Mouse (Mus musculus) stomach, postnatal 0 days (tissue): ENCODE data around the gene 1700029I15Rik. TPM values are rescaled to one million over a fixed set of nuclear protein-coding genes. Genes with fewer than 3 reads are reported as not detected.

Experiments used
- ATAC-seq: fragments of 200-750 bp; cut with Nextera tagmentation; 2 replicates; pipeline ENCODE4 v1.8.0; 2017; ENCODE audit not compliant: low FRiP score, low TSS enrichment
- DNase-seq: peaks from one replicate; pipeline ENCODE4 v3.0.0-alpha.2; 2016; ENCODE audit warnings: low spot score
- H3K27ac ChIP-seq: fragments of 300-500 bp; sonication (generic); replicated peaks from 2 replicates; pipeline ENCODE4 v1.5.1; 2014; ENCODE audit warnings: mild to moderate bottlenecking, control low read depth
- H3K27me3 ChIP-seq: fragments of 300-500 bp; sonication (generic); 2 replicates; pipeline ENCODE4 v1.6.1; 2014; ENCODE audit warnings: low read length; ENCODE audit not compliant: control insufficient read depth, insufficient read depth
- H3K36me3 ChIP-seq: fragments of 300-500 bp; sonication (generic); 2 replicates; pipeline ENCODE4 v1.6.1; 2014; ENCODE audit warnings: low read length, mixed read lengths; ENCODE audit not compliant: control insufficient read depth, insufficient read depth
- H3K4me1 ChIP-seq: fragments of 300-500 bp; sonication (generic); replicated peaks from 2 replicates; pipeline ENCODE4 v1.6.1; 2014; ENCODE audit warnings: antibody characterized with exemption; ENCODE audit not compliant: control insufficient read depth, insufficient read depth
- H3K4me2 ChIP-seq: fragments of 300-500 bp; sonication (generic); replicated peaks from 2 replicates; pipeline ENCODE4 v1.6.1; 2014; ENCODE audit warnings: low read depth, mild to moderate bottlenecking, control low read depth, moderate library complexity
- H3K4me3 ChIP-seq: fragments of 300-500 bp; sonication (generic); 2 replicates; pipeline ENCODE4 v1.5.1; 2014; ENCODE audit warnings: low read depth, low read length, control low read depth
- H3K9ac ChIP-seq: fragments of 300-500 bp; sonication (generic); 2 replicates; pipeline ENCODE4 v1.6.1; 2014; ENCODE audit warnings: mild to moderate bottlenecking, low read length, control low read depth, mixed read lengths
- H3K9me3 ChIP-seq: fragments of 300-500 bp; sonication (generic); 2 replicates; pipeline ENCODE4 v1.6.1; 2016; ENCODE audit warnings: low read length; ENCODE audit not compliant: control insufficient read depth
- CTCF ChIP-seq: IDR thresholded peaks from 2 replicates; pipeline ENCODE4 v1.5.1; 2016; ENCODE audit warnings: antibody characterized with exemption, low read depth, mild to moderate bottlenecking, moderate library complexity
- EP300 ChIP-seq: optimal IDR thresholded peaks from 2 replicates; pipeline ENCODE3; 2016; ENCODE audit warnings: antibody characterized with exemption
- whole genome bisulfite sequencing: fragments of 180-500 bp; shearing (Covaris S2); extraction: QIAGEN DNeasy Blood & Tissue Kit; methylation state at CpG from one replicate; pipeline ENCODE4 v1.1.7; 2014; 5-methylcytosine and 5-hydroxymethylcytosine counted together
- polyA plus RNA-seq: library from polyadenylated mRNA; unstranded; fragments of >200 nt; fragmentation: Nextera tagmentation; extraction: Ambion mirVana; gene quantifications from 2 replicates; pipeline ENCODE4 v1.2.1, GENCODE M21; 2015

The 1700029I15Rik gene
- polyA plus RNA-seq, 1 experiment from 2014 or later = 2.3 TPM

- Histone ChIP-seq H3K36me3 (peaks cover 14% of the 10 kb centered on the region; the same call in 1 of the 2 replicates), H3K9ac (no peak overlapping the region), H3K27me3 (no peaks in the 10 kb centered on the region), H3K4me1 (no peaks in the 10 kb centered on the region), H3K27ac (0 out of 2 replicates have a peak overlapping the region, but pooled peaks have one; percentile 35), H3K9me3 (no peaks in the 10 kb centered on the region), H3K4me2 (no peak overlapping the region), H3K4me3 (no peak overlapping the region)
- 83% methylated on average over 6 of the region's 6 CpGs for WGBS
- DNase-seq (no peak), ATAC-seq (no peak)
- TF ChIP-seq EP300 = no peak
- 0 out of 2 replicates have a peak, but pooled peaks have one; percentile 4 for TF ChIP-seq CTCF
Measured at GRCm38 (mm10) chr2:92362571-92363228, 19.6 kb upstream of the 1700029I15Rik start.

- H3K9me3 ChIP-seq = no peaks in the 10 kb centered on the region
- no peak overlapping the region for H3K27ac ChIP-seq
- 88% methylated on average over 4 of the region's 4 CpGs for WGBS
- no peaks in the 10 kb centered on the region for H3K27me3 ChIP-seq
- DNase-seq (no peak), ATAC-seq (no peak)
- H3K4me1 ChIP-seq = no peaks in the 10 kb centered on the region
- TF ChIP-seq EP300 (no peak), CTCF (no peak)
- no peak overlapping the region for H3K9ac ChIP-seq
- H3K4me2 ChIP-seq = no peak overlapping the region
- H3K4me3 ChIP-seq = no peak overlapping the region
- peaks cover 8% of the 10 kb centered on the region; the same call in 1 of the 2 replicates for H3K36me3 ChIP-seq
Measured at GRCm38 (mm10) chr2:92364086-92364485, 18.3 kb upstream of the 1700029I15Rik start.

GRCm38 (mm10) chr2:92365568-92365967 is 16.8 kb upstream of the 1700029I15Rik start:
- DNase-seq (no peak), ATAC-seq (no peak)
- no peak overlapping the region for H3K9ac ChIP-seq
- no peaks in the 10 kb centered on the region for H3K27me3 ChIP-seq
- no peak overlapping the region for H3K4me3 ChIP-seq
- H3K4me1 ChIP-seq = no peaks in the 10 kb centered on the region
- H3K9me3 ChIP-seq = no peaks in the 10 kb centered on the region
- H3K4me2 ChIP-seq = no peak overlapping the region
- peaks cover 3% of the 10 kb centered on the region; the same call in 1 of the 2 replicates for H3K36me3 ChIP-seq
- no peak for TF ChIP-seq EP300
- TF ChIP-seq CTCF = no peak
- 89% methylated on average over 10 of the region's 10 CpGs for WGBS
- H3K27ac ChIP-seq = no peak overlapping the region

- Histone ChIP-seq H3K27me3 (no peaks in the 10 kb centered on the region), H3K9me3 (no peaks in the 10 kb centered on the region), H3K4me2 (no peak overlapping the region; the same call in 1 of the 2 replicates), H3K4me3 (no peak overlapping the region), H3K4me1 (peaks cover 2% of the 10 kb centered on the region; the same call in 1 of the 2 replicates), H3K9ac (no peak overlapping the region), H3K27ac (no peak overlapping the region), H3K36me3 (no peaks in the 10 kb centered on the region; the same call in 1 of the 2 replicates)
- WGBS = 25% methylated on average over 20 of the region's 20 CpGs
- peak; percentile 63 for DNase-seq
- no peak for TF ChIP-seq CTCF
- no peak for TF ChIP-seq EP300
- no peak for ATAC-seq
Measured at GRCm38 (mm10) chr2:92367383-92368029, 14.8 kb upstream of the 1700029I15Rik start.

- TF ChIP-seq CTCF (no peak), EP300 (no peak)
- H3K9me3 ChIP-seq = no peaks in the 10 kb centered on the region
- peak overlapping the region; percentile 65 for H3K27ac ChIP-seq
- 12% methylated on average over 17 of the region's 19 CpGs for WGBS
- H3K4me2 ChIP-seq = peak overlapping the region; percentile 74
- H3K4me1 ChIP-seq = peaks cover 2% of the 10 kb centered on the region; the same call in 1 of the 2 replicates
- H3K36me3 ChIP-seq = no peaks in the 10 kb centered on the region
- DNase-seq (no peak), ATAC-seq (no peak)
- peak overlapping the region; percentile 66 for H3K9ac ChIP-seq
- H3K4me3 ChIP-seq = peak overlapping the region; percentile 46
- no peaks in the 10 kb centered on the region for H3K27me3 ChIP-seq
Measured at GRCm38 (mm10) chr2:92370375-92370774, 12.0 kb upstream of the 1700029I15Rik start.
